Mouse (Mus musculus) hematopoietic stem cell, adult 5-6 weeks (primary cell): ENCODE measurements around the gene Mpped1. TPM values are rescaled to one million over a fixed set of nuclear protein-coding genes. Genes with fewer than 3 reads are reported as not detected.

ENCODE experiments used
- ATAC-seq, 2 experiments: fragments of 125-278 bp in 1 of 2; replicated peaks in 1 of 2; 2 replicates each; pipeline ENCODE4 v1.8.0; 2016 to 2017; ENCODE audit warnings: inconsistent platforms in 2 of 2, mild to moderate bottlenecking in 2 of 2, moderate number of reproducible peaks in 2 of 2, low read depth in 1 of 2, moderate TSS enrichment in 1 of 2; ENCODE audit not compliant: low FRiP score in 2 of 2, poor library complexity in 2 of 2, severe bottlenecking in 2 of 2, insufficient read depth in 1 of 2, low TSS enrichment in 1 of 2
- total RNA-seq: library from RNA; stranded (forward); fragments of 172-1452, 232-1000 nt; gene quantifications from 2 replicates; pipeline ENCODE4 v1.2.3, GENCODE M21; 2017

Gene Mpped1
- total RNA-seq, 1 experiment from 2014 or later: not detected

DNA sequence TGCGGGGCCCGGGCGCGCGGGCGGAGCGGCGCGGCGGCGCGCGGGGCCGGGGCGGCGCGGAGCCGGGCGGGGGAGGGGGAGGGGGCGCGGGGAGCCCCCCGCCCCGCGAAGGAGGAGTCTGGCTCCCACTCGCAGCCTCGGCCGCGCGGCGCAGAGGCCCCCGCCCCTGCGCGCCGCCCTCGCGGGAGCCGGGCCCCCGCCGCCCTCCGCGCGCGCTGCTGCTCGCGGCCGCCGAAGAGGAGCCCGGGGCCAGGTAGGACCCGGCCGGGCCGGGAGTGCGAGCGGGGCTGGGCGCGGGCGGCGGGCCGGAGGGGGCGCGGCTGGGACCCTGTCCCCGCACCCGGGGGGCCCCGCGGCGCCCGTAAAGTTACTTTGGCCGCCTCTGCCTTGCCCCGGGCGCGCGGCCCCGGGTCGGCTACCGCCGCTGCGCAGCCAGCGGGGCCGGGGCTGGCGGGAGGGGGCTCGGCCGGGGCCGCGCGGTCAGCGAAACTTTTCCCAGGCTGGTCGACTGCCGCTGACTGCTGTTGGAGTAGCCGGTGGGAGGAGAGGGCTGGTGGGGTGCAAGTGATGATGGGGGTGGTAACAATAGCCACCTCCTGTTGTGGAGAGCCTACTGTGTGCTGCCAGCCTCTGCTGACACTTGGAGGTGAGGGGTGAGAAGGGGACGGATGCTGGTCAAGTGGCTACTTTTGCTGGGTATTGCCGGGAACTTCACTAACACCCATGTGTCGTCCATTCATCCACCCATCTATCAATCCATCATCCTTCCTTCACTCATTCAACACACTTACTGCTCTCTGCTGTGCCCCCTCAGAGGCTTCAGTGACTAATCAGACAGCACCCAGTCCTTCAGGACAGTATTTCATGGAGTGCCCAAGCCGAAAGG, 831 bp downstream of the Mpped1 start:
- ATAC-seq: no peak

DNA sequence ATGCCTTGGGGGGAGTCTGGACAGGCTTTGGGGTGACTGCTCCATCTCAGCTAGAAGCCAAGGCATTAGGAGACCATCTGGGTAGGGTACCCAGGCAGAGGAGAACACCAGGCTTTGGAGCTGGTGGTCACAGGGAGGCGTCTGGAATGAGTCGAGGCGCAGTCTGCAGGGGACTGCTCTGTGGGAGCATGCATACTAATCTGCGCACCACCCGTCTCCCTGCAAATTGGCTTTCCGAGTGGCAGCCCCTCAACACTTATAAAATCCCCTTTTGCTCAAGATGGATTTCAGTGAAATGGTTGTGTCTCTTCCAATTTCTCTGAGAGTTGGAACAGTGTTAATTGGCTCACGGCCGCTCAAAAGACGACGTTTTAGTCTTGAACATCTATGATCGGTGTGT, 2.0 kb downstream of the Mpped1 start:
- ATAC-seq: no peak

DNA sequence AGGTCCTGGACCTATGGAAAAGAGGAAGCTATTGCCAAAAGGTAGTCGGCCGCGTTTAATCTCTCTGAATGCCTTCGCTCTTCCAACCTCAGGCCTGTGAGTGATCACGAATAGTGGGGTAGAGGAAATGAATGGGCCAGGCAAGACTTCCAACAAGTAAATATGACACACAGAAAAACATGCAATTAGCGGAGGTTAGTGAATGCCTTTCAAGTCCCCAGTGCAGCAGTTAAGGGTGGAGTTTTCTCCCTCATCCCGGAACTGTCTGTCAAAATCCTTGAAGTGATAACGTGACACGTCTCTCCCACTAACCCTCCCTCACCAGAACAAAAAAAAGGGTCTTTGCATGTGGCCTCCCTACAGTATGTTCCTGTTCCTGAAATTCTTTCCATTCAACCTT, 3.0 kb downstream of the Mpped1 start:
- ATAC-seq: no peak

DNA sequence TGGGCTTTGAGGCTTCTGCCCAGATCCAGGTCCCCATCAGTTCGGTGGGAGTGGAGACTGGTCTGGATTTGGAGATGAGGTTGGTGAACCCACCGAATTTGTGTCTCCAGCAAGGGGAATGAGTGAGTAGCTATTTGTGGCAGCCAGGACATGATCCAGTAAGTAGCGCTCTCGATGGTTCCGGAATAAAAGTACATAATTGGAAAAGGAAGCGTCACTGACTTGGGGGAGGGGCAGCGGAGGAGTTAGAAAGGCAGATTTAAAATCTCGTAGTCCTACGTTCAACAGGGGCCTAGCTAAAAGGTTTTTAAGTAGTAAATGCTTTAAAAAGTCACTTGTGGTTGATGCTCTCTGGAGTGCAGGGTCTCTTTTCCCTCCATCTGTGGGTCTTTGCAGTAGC, 5.5 kb downstream of the Mpped1 start:
- ATAC-seq: no peak

DNA sequence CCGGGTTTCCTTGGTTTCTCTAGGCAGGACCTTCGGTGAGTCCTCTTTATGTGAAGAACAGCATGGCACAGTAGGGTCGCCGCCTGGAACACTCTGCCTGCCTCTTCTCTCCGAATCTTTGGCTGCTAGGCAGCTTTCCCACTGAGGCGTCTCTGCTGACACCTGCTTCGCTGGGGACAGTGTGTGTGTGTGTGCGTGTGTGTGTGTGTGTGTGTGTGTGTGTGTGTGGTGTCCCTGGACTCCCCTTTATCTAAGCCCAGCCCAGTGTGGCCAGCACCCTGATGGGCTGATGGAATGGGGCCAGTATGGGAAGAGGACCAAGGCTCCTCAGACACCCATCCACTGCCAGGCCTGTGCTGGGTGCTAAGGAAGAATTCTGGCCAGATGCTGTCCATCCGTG, 9.8 kb downstream of the Mpped1 start:
- no peak for ATAC-seq

DNA sequence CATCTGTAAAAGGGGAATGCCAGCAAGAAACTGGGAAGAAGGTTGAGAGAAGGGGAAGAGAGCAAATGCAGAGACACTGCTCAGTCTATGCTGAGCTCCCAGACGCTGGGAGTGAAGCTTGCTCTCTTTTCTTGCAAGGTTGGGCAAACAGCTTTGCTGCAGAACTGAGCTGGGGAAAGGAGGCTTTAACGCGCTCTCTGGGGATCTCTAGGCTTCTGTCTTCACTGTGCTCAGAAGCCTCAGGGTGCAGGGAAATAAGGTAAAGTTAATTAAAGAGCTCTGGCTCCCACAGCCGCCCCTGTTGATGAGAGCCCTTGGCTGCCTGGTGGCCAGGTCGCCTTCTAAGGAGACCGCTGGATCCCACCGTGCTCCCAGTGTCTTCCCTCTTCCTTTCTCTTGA, 17.7 kb downstream of the Mpped1 start:
- ATAC-seq: no peak

DNA sequence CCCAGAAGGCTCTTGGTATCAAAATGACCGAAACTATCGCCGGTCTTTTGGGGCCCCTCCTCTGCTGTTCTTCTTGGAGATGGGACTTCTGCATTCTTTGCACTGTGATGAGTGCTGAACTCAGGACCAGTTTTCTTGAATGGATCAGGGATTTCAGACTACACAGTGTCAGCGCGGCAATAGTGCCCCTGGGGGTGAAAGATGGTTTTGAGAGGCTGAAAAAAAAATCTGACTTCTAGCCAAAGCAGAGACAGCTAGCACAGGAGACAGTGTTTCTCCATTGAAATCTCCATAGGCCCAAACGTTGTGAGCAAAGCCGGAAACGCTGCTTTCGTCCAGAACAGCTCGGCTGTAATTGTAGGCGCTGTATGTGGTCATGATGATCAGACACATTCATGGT, 19.7 kb downstream of the Mpped1 start:
- ATAC-seq: no peak

DNA sequence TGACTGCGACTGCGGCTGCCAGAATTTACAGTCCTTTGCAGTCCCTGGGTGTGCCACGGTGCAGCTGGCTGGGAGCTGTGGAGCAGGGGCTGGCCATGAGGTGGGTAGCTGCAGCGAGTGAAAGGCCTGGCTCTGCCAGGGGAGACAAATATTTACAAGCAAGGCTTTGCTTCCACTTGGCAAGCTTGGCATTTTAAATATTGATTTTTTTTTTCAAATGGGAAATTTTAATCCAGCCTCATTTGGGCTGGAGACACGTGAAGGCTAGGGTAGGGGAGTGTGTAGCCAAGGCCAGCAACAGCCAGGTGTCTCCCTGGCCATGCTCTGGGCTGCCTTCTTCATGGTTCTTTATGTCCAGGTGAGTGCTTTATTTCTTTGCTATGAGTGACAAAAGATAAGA, 21.7 kb downstream of the Mpped1 start:
- ATAC-seq: no peak

DNA sequence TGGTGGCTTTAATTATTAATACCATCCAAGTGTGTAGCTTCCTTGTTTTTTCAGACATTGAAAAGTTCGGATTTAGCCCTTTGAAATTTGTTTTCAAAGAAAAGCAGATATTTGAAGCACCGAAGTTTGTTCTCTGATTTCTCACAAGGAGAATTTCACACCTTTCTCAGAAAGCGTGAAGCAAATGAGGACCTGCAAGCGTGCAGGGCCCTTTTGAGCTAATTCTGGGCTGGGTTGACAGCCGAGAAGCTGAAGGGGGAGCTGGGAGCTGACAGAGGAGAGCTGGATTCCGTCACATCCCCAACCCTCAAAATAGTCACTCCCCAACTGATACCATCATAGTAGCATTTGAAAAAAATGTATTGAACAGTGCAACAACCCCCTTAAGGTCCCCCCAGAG, 34.8 kb downstream of the Mpped1 start:
- ATAC-seq: no peak

DNA sequence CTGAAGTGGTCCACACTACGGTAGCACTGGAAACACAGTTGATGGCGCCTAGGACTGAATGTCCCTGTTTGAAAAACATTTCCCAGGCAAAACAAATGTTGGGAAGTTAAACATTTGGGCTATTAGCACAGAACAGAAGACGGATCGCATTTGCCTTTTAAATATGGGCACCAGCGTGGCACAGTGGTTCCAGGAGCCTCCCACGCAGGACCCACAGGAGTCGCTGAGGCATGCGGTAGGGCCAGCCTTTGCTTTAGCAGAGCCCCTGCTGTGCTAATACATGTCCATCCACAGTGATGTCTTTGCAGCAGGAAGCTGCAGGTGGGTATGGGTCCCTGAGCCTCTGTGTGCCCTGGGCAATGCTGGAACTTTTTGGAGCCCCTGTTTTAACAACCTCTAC, 48.7 kb downstream of the Mpped1 start:
- ATAC-seq: no peak

DNA sequence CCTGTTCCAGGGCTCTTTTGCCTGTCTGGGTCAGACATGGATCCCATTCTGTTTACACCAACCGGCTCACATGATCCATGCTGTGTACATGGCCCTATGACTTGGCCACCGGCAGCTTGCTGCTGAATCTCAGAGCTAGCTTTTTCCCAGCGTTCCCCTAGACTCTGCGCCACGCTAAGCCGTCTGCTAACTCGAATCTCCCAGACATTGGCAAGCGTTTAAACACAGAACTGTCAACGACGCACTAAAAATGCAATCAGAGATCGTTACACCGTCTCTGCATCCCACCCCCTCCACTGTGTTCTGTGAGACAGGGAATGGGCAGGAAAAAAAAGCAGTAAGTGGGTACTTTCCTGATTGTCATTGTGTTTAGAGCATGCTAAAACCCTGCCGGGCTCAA, 50.0 kb downstream of the Mpped1 start:
- no peak for ATAC-seq

DNA sequence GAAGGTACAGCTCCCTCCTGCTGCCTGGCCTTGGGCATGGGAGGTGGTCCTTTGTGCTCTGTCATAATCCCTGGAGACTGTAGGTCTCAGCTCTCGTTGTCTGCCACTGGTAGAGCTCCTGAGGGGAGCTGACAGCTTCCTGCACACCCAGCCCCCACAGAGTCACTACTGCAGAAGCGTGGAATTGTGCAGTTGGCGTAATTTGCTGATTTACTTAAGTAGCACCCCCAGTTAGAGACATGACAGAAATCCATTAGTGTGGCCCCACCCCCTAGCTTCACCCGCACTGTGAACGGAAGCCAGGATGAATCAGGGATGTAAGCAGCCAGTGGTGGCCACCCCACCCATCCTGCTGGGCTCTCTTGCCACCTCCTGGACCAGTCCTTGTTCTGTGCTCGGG, 53.0 kb downstream of the Mpped1 start:
- ATAC-seq: no peak

DNA sequence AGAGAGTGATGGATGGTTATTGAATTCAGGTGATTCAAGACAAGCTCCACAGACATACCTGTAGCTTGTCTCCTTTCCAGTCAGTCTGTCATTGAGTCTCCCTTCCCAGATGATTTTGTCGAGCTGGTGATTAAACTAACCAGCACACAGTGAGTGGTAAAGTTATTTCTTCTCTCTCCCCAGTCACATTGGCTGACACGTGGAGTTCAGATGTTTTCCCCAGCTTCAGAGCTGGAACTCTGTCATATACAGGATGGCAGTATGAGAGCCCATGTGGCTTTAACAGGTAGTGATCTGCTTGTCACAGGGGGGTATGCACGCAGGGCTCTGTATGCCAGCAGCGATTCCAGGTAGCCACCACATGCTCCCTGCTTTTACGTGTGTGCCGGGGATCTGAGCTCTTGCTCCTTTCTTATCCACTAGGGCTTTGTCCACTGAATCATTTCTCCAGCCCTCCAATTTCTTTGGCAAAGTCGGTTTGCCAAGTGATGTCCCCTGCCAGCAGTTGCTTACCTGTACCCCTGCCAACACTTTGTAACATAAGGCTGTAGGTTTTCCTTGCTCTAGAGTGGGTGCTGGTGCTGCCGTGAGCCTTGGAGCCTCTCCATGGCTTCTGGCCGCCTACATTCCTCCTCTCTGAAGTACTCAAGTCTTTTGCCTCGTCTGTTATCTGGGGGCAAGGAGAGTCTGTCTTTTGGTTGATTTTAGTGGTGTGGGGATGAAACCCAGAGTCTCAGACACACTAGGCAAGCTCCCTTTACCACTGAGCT, 61.9 kb downstream of the Mpped1 start:
- ATAC-seq: no peak

DNA sequence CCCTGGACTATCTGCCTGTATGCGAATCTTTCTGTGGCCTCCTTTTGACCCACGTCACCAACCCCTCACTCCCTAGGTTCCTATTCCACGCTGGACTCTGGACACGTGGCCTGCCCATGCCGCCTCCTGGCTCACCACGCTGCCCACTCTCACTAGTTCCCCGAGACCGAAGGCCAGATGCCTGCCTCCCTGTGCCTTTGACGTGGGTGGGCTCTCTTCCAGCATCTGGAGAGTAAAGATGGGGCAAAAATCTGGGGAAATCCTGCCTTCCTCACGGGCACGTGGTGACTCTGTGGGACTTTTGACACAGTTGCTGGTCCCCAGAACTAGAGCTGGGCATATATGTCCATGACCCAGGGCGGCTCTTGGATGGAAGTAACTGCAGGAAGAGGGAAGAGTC, 63.2 kb downstream of the Mpped1 start:
- no peak for ATAC-seq

DNA sequence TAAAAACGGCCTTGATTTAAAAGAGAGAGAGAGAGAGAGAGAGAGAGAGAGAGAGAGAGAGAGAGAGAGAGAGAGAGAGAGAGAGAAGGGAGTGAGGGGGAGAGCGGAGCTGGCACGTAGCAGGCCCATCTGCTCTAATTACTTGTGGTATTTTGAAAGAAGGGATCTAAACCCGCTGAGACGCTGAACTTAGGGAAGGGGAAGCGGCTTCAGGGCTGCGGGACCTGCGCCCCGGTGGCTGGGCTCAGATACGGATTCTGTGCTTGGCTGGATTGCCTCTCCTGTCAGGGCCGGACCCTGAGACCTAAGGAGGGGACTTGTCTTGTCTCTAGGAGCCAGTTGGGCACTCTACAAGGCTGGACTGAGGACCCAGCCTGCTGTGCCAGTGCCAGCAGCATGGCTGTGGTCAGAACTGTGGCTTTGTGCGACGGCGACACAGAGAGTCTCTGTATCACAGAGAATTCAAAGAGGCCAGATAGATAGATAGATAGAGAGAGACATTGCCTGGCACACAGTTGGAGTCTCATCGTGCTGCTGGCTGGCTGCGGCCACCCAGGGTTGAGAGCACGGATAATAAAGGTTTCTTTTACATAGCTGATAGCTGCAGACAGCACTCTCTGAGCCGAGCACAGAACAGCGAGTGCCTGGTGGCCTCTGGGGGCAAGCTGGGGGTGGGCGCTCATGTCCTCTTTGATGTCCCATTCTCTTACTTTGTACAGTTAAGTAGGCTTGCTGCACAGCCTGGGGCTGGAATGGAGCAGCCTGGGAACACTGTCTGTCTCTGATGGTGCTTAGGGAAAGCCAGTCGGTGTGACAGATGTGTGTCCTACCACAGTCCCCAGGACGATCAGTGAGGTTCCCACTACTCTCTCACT, 63.9 kb downstream of the Mpped1 start:
- no peak for ATAC-seq

DNA sequence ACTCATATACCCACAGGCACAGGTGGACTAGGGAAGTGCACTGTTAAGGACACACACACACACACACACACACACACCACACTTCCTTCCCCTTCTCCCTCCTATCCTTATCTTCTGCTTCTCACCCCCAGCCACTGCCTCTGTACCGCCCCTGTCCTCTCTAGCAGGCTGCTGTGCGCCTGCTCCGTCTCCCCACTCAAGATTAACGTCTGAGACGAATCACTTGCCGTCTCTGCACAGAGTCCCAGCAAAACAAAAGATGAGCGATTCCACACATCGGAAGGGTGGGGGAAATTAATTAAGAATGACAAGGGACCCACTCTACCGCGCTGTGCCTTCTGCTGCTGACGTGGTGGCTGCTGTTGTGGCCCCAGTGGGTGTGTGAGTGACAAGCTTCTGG, 66.5 kb downstream of the Mpped1 start:
- ATAC-seq: no peak

DNA sequence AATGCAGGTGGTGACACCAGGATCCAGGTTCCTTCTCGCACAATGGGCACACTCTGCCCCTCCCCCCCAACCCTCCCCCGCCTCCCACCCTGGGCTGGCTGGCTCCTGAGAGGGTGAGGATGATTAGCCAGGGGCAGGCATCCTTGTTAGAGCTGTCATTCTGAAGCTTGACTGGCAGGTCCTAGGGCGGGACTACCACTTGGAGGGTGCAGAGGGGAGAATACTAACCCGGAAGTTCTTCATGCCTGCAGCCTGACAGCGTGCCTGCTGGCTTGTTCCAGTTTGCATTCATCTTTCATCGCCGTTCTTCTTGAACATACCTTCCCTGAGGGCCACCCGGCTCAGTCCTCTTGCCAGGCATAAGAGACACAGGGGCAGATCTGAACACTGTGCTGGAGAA, 67.3 kb downstream of the Mpped1 start:
- no peak for ATAC-seq

DNA sequence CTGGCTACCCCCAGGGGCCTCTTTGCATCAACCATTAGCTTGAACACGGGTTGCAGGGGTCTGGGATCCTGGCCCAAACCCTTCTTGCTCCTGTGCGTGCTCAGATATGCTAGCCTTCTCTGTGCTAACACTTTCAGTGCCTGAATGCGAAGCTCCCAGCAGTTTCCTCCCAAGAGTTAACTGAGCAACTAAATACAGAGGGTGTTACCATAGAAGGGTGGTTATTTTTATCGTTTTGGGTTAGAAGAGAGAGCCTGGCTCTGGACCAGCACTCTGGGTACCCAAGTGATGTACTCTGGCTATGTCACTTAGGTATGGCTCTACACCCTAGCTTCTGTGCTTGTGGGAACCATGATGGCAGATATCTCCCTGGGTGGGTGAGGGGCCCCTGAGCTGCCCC, 68.2 kb downstream of the Mpped1 start:
- no peak for ATAC-seq
